Mouse (Mus musculus) cerebellum, adult 2 months (tissue): ENCODE data around the gene Phldb1. TPM values are rescaled to one million over a fixed set of nuclear protein-coding genes. Genes with fewer than 3 reads are reported as not detected.
A peak's percentile ranks its signal among the peaks of the same experiment; 100 is the strongest.
"Not testable (repeated sequence)": the region's sequence is repeated elsewhere in the genome, so short reads cannot be mapped to it uniquely, and the experiment has no call there.

Source experiments
- DNase-seq, 2 experiments: peaks; one replicate each; pipeline ENCODE4 v3.0.0; 2021
- H3K27ac ChIP-seq: fragments of 200-500 bp; 2 replicates; pipeline ENCODE4 v1.5.1; 2012; ENCODE audit warnings: low read length, control low read depth, inconsistent platforms; ENCODE audit not compliant: insufficient read depth
- H3K27me3 ChIP-seq: fragments of 200-500 bp; 2 replicates; pipeline ENCODE4 v1.6.1; 2012; ENCODE audit warnings: inconsistent platforms, mild to moderate bottlenecking, low read length, moderate library complexity; ENCODE audit not compliant: control insufficient read depth, insufficient read depth
- H3K4me1 ChIP-seq: fragments of 200-500 bp; 2 replicates; pipeline ENCODE4 v1.6.1; 2011; ENCODE audit warnings: low read length; ENCODE audit not compliant: control insufficient read depth, insufficient read depth
- H3K4me3 ChIP-seq: fragments of 200-500 bp; replicated peaks from 2 replicates; pipeline ENCODE3; 2011; ENCODE audit warnings: mild to moderate bottlenecking, low read depth, low read length, control low read depth; ENCODE audit not compliant: insufficient read depth
- CTCF ChIP-seq: fragments of 200-500 bp; IDR thresholded peaks from 2 replicates; pipeline ENCODE4 v1.5.1; 2011; ENCODE audit warnings: low read depth, mild to moderate bottlenecking, control low read depth, low read length, moderate library complexity, borderline replicate concordance; ENCODE audit not compliant: insufficient read depth
- POLR2A ChIP-seq: fragments of 200-500 bp; IDR thresholded peaks from 2 replicates; pipeline ENCODE4 v1.6.1; 2011; ENCODE audit warnings: low read length, control low read depth, borderline replicate concordance; ENCODE audit not compliant: insufficient read depth
- WGBS: fragments of 180-500 bp; shearing (Covaris S2); methylation state at CpG from one replicate; pipeline ENCODE4 v1.1.7; 2018; 5-methylcytosine and 5-hydroxymethylcytosine counted together
- polyA plus RNA-seq: library from polyadenylated mRNA; depleted of rRNA; stranded (reverse); fragments of >200 nt; gene quantifications from 2 replicates; pipeline ENCODE4 v1.2.3, GENCODE M21; 2012; rRNA removed

Phldb1 gene
- polyA plus RNA-seq, 1 experiment = 194 TPM

GRCm38 (mm10) chr9:44641616-44642015, 93.4 kb downstream of the Phldb1 start:
- no peak overlapping the region for H3K4me3 ChIP-seq
- no peaks in the 10 kb centered on the region for H3K27me3 ChIP-seq
- DNase-seq = no peak
- TF ChIP-seq CTCF = no peak
- TF ChIP-seq POLR2A = no peak
- WGBS = 84% methylated on average over 2 of the region's 2 CpGs
- H3K4me1 ChIP-seq = 0 out of 2 replicates have a peak, but pooled peaks cover 4% of the 10 kb centered on the region
- no peak overlapping the region for H3K27ac ChIP-seq

GRCm38 (mm10) chr9:44640646-44641357, 94.2 kb downstream of the Phldb1 start:
- no peak overlapping the region for H3K4me3 ChIP-seq
- no peaks in the 10 kb centered on the region for H3K27me3 ChIP-seq
- no peak for TF ChIP-seq POLR2A
- no peak for TF ChIP-seq CTCF
- H3K27ac ChIP-seq = no peak overlapping the region
- DNase-seq = no peak
- H3K4me1 ChIP-seq = 0 out of 2 replicates have a peak, but pooled peaks cover 4% of the 10 kb centered on the region
- 64% methylated on average over 3 of the region's 3 CpGs for WGBS

GRCm38 (mm10) chr9:44640028-44640427, 95.0 kb downstream of the Phldb1 start:
- not testable (repeated sequence) for DNase-seq, H3K4me3 ChIP-seq, H3K4me1 ChIP-seq, H3K27ac ChIP-seq, H3K27me3 ChIP-seq
- 56% methylated on average over 1 of the region's 1 CpGs for WGBS

GRCm38 (mm10) chr9:44638726-44639125, 96.3 kb downstream of the Phldb1 start:
- not testable (repeated sequence) for H3K27me3 ChIP-seq, H3K4me3 ChIP-seq, H3K4me1 ChIP-seq, H3K27ac ChIP-seq
- DNase-seq = peak; percentile 48 to 64
- WGBS = 13% methylated on average over 9 of the region's 9 CpGs

GRCm38 (mm10) chr9:44637551-44638169, 97.3 kb downstream of the Phldb1 start:
- peak; percentile 42 to 43 for DNase-seq

More at GRCm38 (mm10) chr9:44637551-44638169, 97.3 kb downstream of the Phldb1 start:
- no peak overlapping the region for H3K4me3 ChIP-seq
- no peak for TF ChIP-seq CTCF
- TF ChIP-seq POLR2A = no peak
- no peaks in the 10 kb centered on the region for H3K27me3 ChIP-seq
- WGBS = 33% methylated on average over 15 of the region's 15 CpGs
- H3K27ac ChIP-seq = no peak overlapping the region
- H3K4me1 ChIP-seq = no peaks in the 10 kb centered on the region

Other genes with a start within 250 kb of the Phldb1 start
- gene Cxcr5, start 173.3 kb downstream of the Phldb1 start, polyA plus RNA-seq = 0.08 and 0.20 TPM in 2 replicates
- 41.8 TPM in 2 replicates for gene Ddx6, start 130.3 kb downstream of the Phldb1 start, polyA plus RNA-seq
- gene Treh, start 62.0 kb downstream of the Phldb1 start, polyA plus RNA-seq = not detected in 2 replicates
- gene Arcn1, start 32.6 kb upstream of the Phldb1 start, polyA plus RNA-seq = 61.6 and 61.8 TPM in 2 replicates
- gene Ift46, start 32.7 kb upstream of the Phldb1 start, polyA plus RNA-seq = 106 and 110 TPM in 2 replicates
- 203 and 229 TPM in 2 replicates for gene Tmem25, start 64.1 kb upstream of the Phldb1 start, polyA plus RNA-seq
- 0.67 and 1.1 TPM in 2 replicates for gene Ttc36, start 67.9 kb upstream of the Phldb1 start, polyA plus RNA-seq
- gene Kmt2a, start 146.1 kb upstream of the Phldb1 start, polyA plus RNA-seq = 31.3 and 39.0 TPM in 2 replicates
- 989 and 996 TPM in 2 replicates for gene Atp5l, start 185.5 kb upstream of the Phldb1 start, polyA plus RNA-seq
- 34.7 and 37.4 TPM in 2 replicates for gene Ube4a, start 230.4 kb upstream of the Phldb1 start, polyA plus RNA-seq
- gene Cd3g, start 245.2 kb upstream of the Phldb1 start, polyA plus RNA-seq = not detected in 2 replicates
- 0.08 and 0.10 TPM in 2 replicates for gene Cd3d, start 246.6 kb upstream of the Phldb1 start, polyA plus RNA-seq